Mouse (Mus musculus): ENCODE measurements around the gene Rab3c. TPM values are rescaled to one million over a fixed set of nuclear protein-coding genes. Genes with fewer than 3 reads are reported as not detected.

The Rab3c gene
- polyA plus RNA-seq, 1 experiment from 2014 or later = 3.1 TPM

- Histone ChIP-seq H3K36me3 (ENCODE audit: control insufficient read depth, insufficient read depth, low read length) (no peaks in the 10 kb centered on the region), H3K4me3 (ENCODE audit: low read depth, low read length) (no peak overlapping the region), H3K27me3 (ENCODE audit: control insufficient read depth, insufficient read depth, low read length) (no peaks in the 10 kb centered on the region), H3K9me3 (ENCODE audit: control insufficient read depth, low read length) (no peaks in the 10 kb centered on the region), H3K9ac (ENCODE audit: low read length) (no peak overlapping the region), H3K27ac (replicated peaks) (no peak overlapping the region), H3K4me1 (replicated peaks; ENCODE audit: control insufficient read depth, insufficient read depth) (no peaks in the 10 kb centered on the region), H3K4me2 (replicated peaks; ENCODE audit: low read depth) (no peak overlapping the region)
- DNase-seq (ENCODE audit: low spot score) = no peak
- TF ChIP-seq EP300 (optimal IDR thresholded peaks at IDR 0.05) (no peak), CTCF (IDR thresholded peaks at IDR 0.05; ENCODE audit: low read depth) (peak; percentile 23; the same call in 1 of the 2 replicates)
- 79% methylated on average over 4 of the region's 4 CpGs for WGBS
- ATAC-seq (ENCODE audit: low FRiP score, low TSS enrichment) = no peak
Measured at GRCm38 (mm10) chr13:110044418-110044817, 236.4 kb downstream of the Rab3c start.

GRCm38 (mm10) chr13:110039779-110040498 lies 240.9 kb downstream of the Rab3c start:
- WGBS = 93% methylated on average over 3 of the region's 3 CpGs
- ATAC-seq (ENCODE audit: low FRiP score, low TSS enrichment) (no peak), DNase-seq (ENCODE audit: low spot score) (no peak)
- Histone ChIP-seq H3K4me3 (ENCODE audit: low read depth, low read length) (no peak overlapping the region), H3K36me3 (ENCODE audit: control insufficient read depth, insufficient read depth, low read length) (no peaks in the 10 kb centered on the region), H3K9me3 (ENCODE audit: control insufficient read depth, low read length) (no peaks in the 10 kb centered on the region), H3K4me1 (replicated peaks; ENCODE audit: control insufficient read depth, insufficient read depth) (no peaks in the 10 kb centered on the region), H3K9ac (ENCODE audit: low read length) (no peak overlapping the region), H3K27ac (replicated peaks) (no peak overlapping the region), H3K4me2 (replicated peaks; ENCODE audit: low read depth) (no peak overlapping the region), H3K27me3 (ENCODE audit: control insufficient read depth, insufficient read depth, low read length) (no peaks in the 10 kb centered on the region)
- TF ChIP-seq CTCF (IDR thresholded peaks at IDR 0.05; ENCODE audit: low read depth) (peak; percentile 79), EP300 (optimal IDR thresholded peaks at IDR 0.05) (no peak)

- no peak for DNase-seq (ENCODE audit: low spot score)
- Histone ChIP-seq H3K4me1 (replicated peaks; ENCODE audit: control insufficient read depth, insufficient read depth) (no peaks in the 10 kb centered on the region), H3K4me3 (ENCODE audit: low read depth, low read length) (no peak overlapping the region), H3K27ac (replicated peaks) (no peak overlapping the region), H3K9ac (ENCODE audit: low read length) (no peak overlapping the region), H3K27me3 (ENCODE audit: control insufficient read depth, insufficient read depth, low read length) (no peaks in the 10 kb centered on the region), H3K4me2 (replicated peaks; ENCODE audit: low read depth) (no peak overlapping the region), H3K36me3 (ENCODE audit: control insufficient read depth, insufficient read depth, low read length) (no peaks in the 10 kb centered on the region), H3K9me3 (ENCODE audit: control insufficient read depth, low read length) (no peaks in the 10 kb centered on the region)
- ATAC-seq (ENCODE audit: low FRiP score, low TSS enrichment) = no peak
- TF ChIP-seq EP300 (optimal IDR thresholded peaks at IDR 0.05) (no peak), CTCF (IDR thresholded peaks at IDR 0.05; ENCODE audit: low read depth) (0 out of 2 replicates have a peak, but pooled peaks have one; percentile 5)
- WGBS = 64% methylated on average over 9 of the region's 9 CpGs
Measured at GRCm38 (mm10) chr13:110039170-110039569, 241.6 kb downstream of the Rab3c start.

GRCm38 (mm10) chr13:110038521-110038920 lies 242.3 kb downstream of the Rab3c start:
- Histone ChIP-seq H3K9me3 (ENCODE audit: control insufficient read depth, low read length) (no peaks in the 10 kb centered on the region), H3K27ac (replicated peaks) (no peak overlapping the region), H3K4me1 (replicated peaks; ENCODE audit: control insufficient read depth, insufficient read depth) (no peaks in the 10 kb centered on the region), H3K27me3 (ENCODE audit: control insufficient read depth, insufficient read depth, low read length) (no peaks in the 10 kb centered on the region), H3K4me2 (replicated peaks; ENCODE audit: low read depth) (no peak overlapping the region), H3K36me3 (ENCODE audit: control insufficient read depth, insufficient read depth, low read length) (no peaks in the 10 kb centered on the region), H3K4me3 (ENCODE audit: low read depth, low read length) (no peak overlapping the region), H3K9ac (ENCODE audit: low read length) (no peak overlapping the region)
- DNase-seq (ENCODE audit: low spot score) = no peak
- WGBS = 87% methylated on average over 3 of the region's 3 CpGs
- TF ChIP-seq EP300 (optimal IDR thresholded peaks at IDR 0.05) (no peak), CTCF (IDR thresholded peaks at IDR 0.05; ENCODE audit: low read depth) (no peak)
- ATAC-seq (ENCODE audit: low FRiP score, low TSS enrichment) = no peak

GRCm38 (mm10) chr13:110034885-110035284 lies 245.9 kb downstream of the Rab3c start:
- ATAC-seq (ENCODE audit: low FRiP score, low TSS enrichment) (no peak), DNase-seq (ENCODE audit: low spot score) (no peak)
- WGBS = 80% methylated on average over 6 of the region's 6 CpGs

GRCm38 (mm10) chr13:110034041-110034440 lies 246.8 kb downstream of the Rab3c start:
- WGBS = 82% methylated on average over 7 of the region's 7 CpGs
- DNase-seq (ENCODE audit: low spot score) = no peak
- no peak overlapping the region for H3K9ac ChIP-seq (ENCODE audit: low read length)
- no peak overlapping the region for H3K27ac ChIP-seq (replicated peaks)
- ATAC-seq (ENCODE audit: low FRiP score, low TSS enrichment) = no peak
- no peaks in the 10 kb centered on the region for H3K9me3 ChIP-seq (ENCODE audit: control insufficient read depth, low read length)
- H3K4me3 ChIP-seq (ENCODE audit: low read depth, low read length) = no peak overlapping the region
- H3K27me3 ChIP-seq (ENCODE audit: control insufficient read depth, insufficient read depth, low read length) = no peaks in the 10 kb centered on the region
- H3K36me3 ChIP-seq (ENCODE audit: control insufficient read depth, insufficient read depth, low read length) = no peaks in the 10 kb centered on the region
- no peak for TF ChIP-seq CTCF (IDR thresholded peaks at IDR 0.05; ENCODE audit: low read depth)
- no peak for TF ChIP-seq EP300 (optimal IDR thresholded peaks at IDR 0.05)
- no peaks in the 10 kb centered on the region for H3K4me1 ChIP-seq (replicated peaks; ENCODE audit: control insufficient read depth, insufficient read depth)
- H3K4me2 ChIP-seq (replicated peaks; ENCODE audit: low read depth) = no peak overlapping the region

More at GRCm38 (mm10) chr13:110034885-110035284, 245.9 kb downstream of the Rab3c start:
- TF ChIP-seq EP300 (optimal IDR thresholded peaks at IDR 0.05) (no peak), CTCF (IDR thresholded peaks at IDR 0.05; ENCODE audit: low read depth) (no peak)
- H3K36me3 ChIP-seq (ENCODE audit: control insufficient read depth, insufficient read depth, low read length) = no peaks in the 10 kb centered on the region
- H3K4me1 ChIP-seq (replicated peaks; ENCODE audit: control insufficient read depth, insufficient read depth) = no peaks in the 10 kb centered on the region
- no peak overlapping the region for H3K9ac ChIP-seq (ENCODE audit: low read length)
- H3K4me3 ChIP-seq (ENCODE audit: low read depth, low read length) = no peak overlapping the region
- no peaks in the 10 kb centered on the region for H3K9me3 ChIP-seq (ENCODE audit: control insufficient read depth, low read length)
- H3K27me3 ChIP-seq (ENCODE audit: control insufficient read depth, insufficient read depth, low read length) = no peaks in the 10 kb centered on the region
- no peak overlapping the region for H3K4me2 ChIP-seq (replicated peaks; ENCODE audit: low read depth)
- no peak overlapping the region for H3K27ac ChIP-seq (replicated peaks)

Measured in stomach, postnatal 0 days (tissue).